Mouse (Mus musculus) liver, embryonic 14.5 days (tissue): ENCODE data around the gene Gm11084. TPM values are rescaled to one million over a fixed set of nuclear protein-coding genes. Genes with fewer than 3 reads are reported as not detected.
A peak's percentile ranks its signal among the peaks of the same experiment; 100 is the strongest.
"Not testable (repeated sequence)": the region's sequence is repeated elsewhere in the genome, so short reads cannot be mapped to it uniquely, and the experiment has no call there.

ENCODE experiments used
- ATAC-seq: fragments of 200-750 bp; cut with Nextera tagmentation; 2 replicates; pipeline ENCODE4 v1.8.0; 2017; ENCODE audit warnings: moderate number of reproducible peaks, mild to moderate bottlenecking, moderate library complexity; ENCODE audit not compliant: insufficient read depth
- DNase-seq, 3 experiments: peaks; one replicate each; pipeline ENCODE4 v3.0.0-alpha.2; 2012 to 2013; ENCODE audit warnings: low read depth in 3 of 3, low spot score in 3 of 3
- H3K27ac ChIP-seq: fragments of 300-500 bp; sonication (generic); 2 replicates; pipeline ENCODE4 v1.5.1; 2014; ENCODE audit warnings: moderate library complexity, mild to moderate bottlenecking, control low read depth, inconsistent platforms
- H3K27me3 ChIP-seq: fragments of 300-500 bp; sonication (generic); 2 replicates; pipeline ENCODE4 v1.6.1; 2014; ENCODE audit warnings: mild to moderate bottlenecking, low read length, moderate library complexity; ENCODE audit not compliant: control insufficient read depth, insufficient read depth
- H3K36me3 ChIP-seq: fragments of 300-500 bp; sonication (generic); replicated peaks from 2 replicates; pipeline ENCODE4 v1.6.1; 2014; ENCODE audit warnings: low read depth; ENCODE audit not compliant: control insufficient read depth, insufficient read depth
- H3K4me1 ChIP-seq, 2 experiments: fragments of 200-500 bp in 1 of 2; fragments of 300-500 bp in 1 of 2; sonication (generic) in 1 of 2; replicated peaks; 2 replicates each; pipeline ENCODE4 v1.6.1; 2012 to 2014; ENCODE audit warnings: antibody characterized with exemption in 1 of 2, inconsistent platforms in 1 of 2, low read length in 1 of 2; ENCODE audit not compliant: control insufficient read depth in 2 of 2, insufficient read depth in 2 of 2
- H3K4me2 ChIP-seq: fragments of 300-500 bp; sonication (generic); 2 replicates; pipeline ENCODE4 v1.6.1; 2014; ENCODE audit warnings: low read depth, mild to moderate bottlenecking, control low read depth, moderate library complexity
- H3K4me3 ChIP-seq, 2 experiments: fragments of 200-500 bp in 1 of 2; fragments of 300-500 bp in 1 of 2; sonication (generic) in 1 of 2; 2 replicates each; pipeline ENCODE4 v1.5.1; 2012 to 2014; ENCODE audit warnings: low read depth in 2 of 2, low read length in 2 of 2, mild to moderate bottlenecking in 2 of 2, control low read depth in 1 of 2, inconsistent platforms in 1 of 2, moderate library complexity in 1 of 2; ENCODE audit not compliant: insufficient read depth in 1 of 2
- H3K9ac ChIP-seq: fragments of 300-500 bp; sonication (generic); replicated peaks from 2 replicates; pipeline ENCODE4 v1.6.1; 2014; ENCODE audit warnings: mild to moderate bottlenecking, control low read depth, moderate library complexity
- H3K9me3 ChIP-seq: fragments of 300-500 bp; sonication (generic); 2 replicates; pipeline ENCODE4 v1.6.1; 2016; ENCODE audit warnings: low read length, mixed read lengths; ENCODE audit not compliant: control insufficient read depth
- CTCF ChIP-seq: IDR thresholded peaks from 2 replicates; pipeline ENCODE4 v1.5.1; 2016; ENCODE audit warnings: antibody characterized with exemption, low read depth, control low read depth
- EP300 ChIP-seq: IDR thresholded peaks from 2 replicates; pipeline ENCODE4 v1.6.1; 2016; ENCODE audit warnings: antibody characterized with exemption, low read depth
- WGBS: fragments of 180-500 bp; shearing (Covaris S2); extraction: QIAGEN DNeasy Blood & Tissue Kit; methylation state at CpG from one replicate; pipeline ENCODE4 v1.1.7; 2014; ENCODE audit not compliant: insufficient replicate concordance; 5-methylcytosine and 5-hydroxymethylcytosine counted together
- polyA plus RNA-seq, 2 experiments: library from polyadenylated mRNA; depleted of rRNA in 1 of 2; stranded (reverse) in 1 of 2; unstranded in 1 of 2; fragments of >200 nt; fragmentation: Nextera tagmentation in 1 of 2; extraction: Ambion mirVana in 1 of 2; gene quantifications; 2 replicates each; pipeline versions ENCODE4 v1.2.1 to v1.2.3; 2012 to 2014

The Gm11084 gene
- polyA plus RNA-seq, 2 experiments = not detected

GRCm38 (mm10) chr2:73023803-73024202, 37.3 kb upstream of the Gm11084 start:
- peak overlapping the region in 1 of 2 experiments; percentile 26; a peak in 2 of 4 replicates for H3K4me3 ChIP-seq
- peak; percentile 58; the same call in 1 of the 2 replicates for TF ChIP-seq EP300
- no peak for TF ChIP-seq CTCF
- no peaks in the 10 kb centered on the region for H3K27me3 ChIP-seq
- 15% methylated on average over 6 of the region's 6 CpGs for WGBS
- ATAC-seq = peak; percentile 97
- peaks cover 47 to 52% of the 10 kb centered on the region in 2 experiments for H3K4me1 ChIP-seq
- H3K9me3 ChIP-seq = no peaks in the 10 kb centered on the region
- peak overlapping the region; percentile 96 for H3K27ac ChIP-seq
- peak; percentile 90 to 91 (median 90) for DNase-seq
- no peaks in the 10 kb centered on the region for H3K36me3 ChIP-seq
- peak overlapping the region; percentile 61 for H3K4me2 ChIP-seq
- peak overlapping the region; percentile 59 for H3K9ac ChIP-seq

- TF ChIP-seq CTCF (no peak), EP300 (peak; percentile 63)
- Histone ChIP-seq H3K36me3 (no peaks in the 10 kb centered on the region), H3K27ac (peak overlapping the region; percentile 26), H3K9me3 (no peaks in the 10 kb centered on the region), H3K9ac (no peak overlapping the region), H3K4me3 (no peak overlapping the region), H3K27me3 (no peaks in the 10 kb centered on the region), H3K4me2 (peak overlapping the region; percentile 30), H3K4me1 (peaks cover 37 to 40% of the 10 kb centered on the region in 2 experiments)
- WGBS = 34% methylated on average over 6 of the region's 6 CpGs
- peak; percentile 68 for ATAC-seq
- peak; percentile 74 to 89 (median 75) for DNase-seq
Observed at GRCm38 (mm10) chr2:73021046-73021445, 34.5 kb upstream of the Gm11084 start.

GRCm38 (mm10) chr2:73019371-73020146, 33.0 kb upstream of the Gm11084 start:
- Histone ChIP-seq H3K27me3 (no peaks in the 10 kb centered on the region), H3K36me3 (no peaks in the 10 kb centered on the region), H3K4me3 (no peak overlapping the region), H3K9me3 (no peaks in the 10 kb centered on the region), H3K4me2 (no peak overlapping the region), H3K9ac (no peak overlapping the region), H3K27ac (no peak overlapping the region), H3K4me1 (peaks cover 33 to 38% of the 10 kb centered on the region in 2 experiments)
- ATAC-seq = no peak
- WGBS = 49% methylated on average over 9 of the region's 9 CpGs
- no peak for DNase-seq
- TF ChIP-seq EP300 = no peak
- TF ChIP-seq CTCF = no peak

GRCm38 (mm10) chr2:73014063-73014462, 27.5 kb upstream of the Gm11084 start:
- not testable (repeated sequence) for H3K4me3 ChIP-seq, H3K4me2 ChIP-seq, H3K36me3 ChIP-seq, H3K4me1 ChIP-seq, ATAC-seq, H3K27ac ChIP-seq, DNase-seq, H3K9ac ChIP-seq, H3K9me3 ChIP-seq, H3K27me3 ChIP-seq
- WGBS = 38% methylated on average over 9 of the region's 9 CpGs

- H3K4me2 ChIP-seq = no peak overlapping the region
- no peak for DNase-seq
- 65% methylated on average over 18 of the region's 20 CpGs for WGBS
- H3K27ac ChIP-seq = no peak overlapping the region
- no peaks in the 10 kb centered on the region for H3K36me3 ChIP-seq
- peaks cover 5% of the 10 kb centered on the region; the same call in 1 of the 2 replicates for H3K9me3 ChIP-seq
- H3K4me3 ChIP-seq = no peak overlapping the region
- peaks cover 0 to 5% of the 10 kb centered on the region in 2 experiments; a peak in 1 of 4 replicates for H3K4me1 ChIP-seq
- no peak overlapping the region for H3K9ac ChIP-seq
- ATAC-seq = no peak
- no peak for TF ChIP-seq CTCF
- no peak for TF ChIP-seq EP300
- no peaks in the 10 kb centered on the region for H3K27me3 ChIP-seq
Observed at GRCm38 (mm10) chr2:73012636-73013035, 26.1 kb upstream of the Gm11084 start.
